In genomic region chr19:7040637-7041130, GRCm38 (mm10) we compare ENCODE assay signal across 9 mouse cellular contexts. TPM values are rescaled to one million over a fixed set of nuclear protein-coding genes. Genes with fewer than 3 reads are reported as not detected.
DNase-seq lines count a peak whose midpoint lies in the region; ATAC-seq and TF ChIP-seq lines count a peak whose summit lies in the region.
"Had no signal": no experiment of that assay in that cellular context is flagged by ENCODE, and none has a peak within 500 bp of the region (broad histone marks: within the 10 kb centered on the region; RNA-seq: fewer than 3 reads in every experiment).

No protein-coding gene starts in this region.

- no peaks in the 10 kb centered on the region for H3K9me3 ChIP-seq in embryonic facial prominence, embryonic 11.5 days (replicated peaks; ENCODE audit: control insufficient read depth, low read length)
- no peaks in the 10 kb centered on the region for H3K9me3 ChIP-seq in intestine, embryonic 14.5 days (ENCODE audit: control insufficient read depth, low read length)

- 0 out of 2 replicates have a peak, but pooled peaks cover 2% of the 10 kb centered on the region for H3K4me1 ChIP-seq in embryonic facial prominence, embryonic 11.5 days (ENCODE audit: control insufficient read depth, insufficient read depth, low read length)
- peaks cover 18% of the 10 kb centered on the region for H3K4me1 ChIP-seq in intestine, embryonic 14.5 days (replicated peaks; ENCODE audit: control insufficient read depth, insufficient read depth, low read length)

- peak overlapping the region; percentile 81 for H3K4me2 ChIP-seq in embryonic facial prominence, embryonic 11.5 days (ENCODE audit: low read depth, low read length)
- peak overlapping the region; percentile 90 for H3K4me2 ChIP-seq in intestine, embryonic 14.5 days (ENCODE audit: low read length)

- ATAC-seq in embryonic facial prominence, embryonic 11.5 days (replicated peaks; ENCODE audit: insufficient number of reproducible peaks, low FRiP score, low TSS enrichment, low read depth), result peak; percentile 1; the same call in 1 of the 2 replicates
- ATAC-seq in intestine, embryonic 14.5 days (replicated peaks; ENCODE audit: low FRiP score, low TSS enrichment, low read depth), result peak; percentile 7
- 0 out of 2 replicates have a peak, but pooled peaks have one; percentile 1 for ATAC-seq in monocyte, adult 5-6 weeks (replicated peaks; ENCODE audit: insufficient number of reproducible peaks, low FRiP score, low TSS enrichment, poor library complexity, severe bottlenecking)

- H3K27me3 ChIP-seq in embryonic facial prominence, embryonic 11.5 days (ENCODE audit: control insufficient read depth, insufficient read depth, low read length), result no peaks in the 10 kb centered on the region
- no peaks in the 10 kb centered on the region for H3K27me3 ChIP-seq in intestine, embryonic 14.5 days (replicated peaks; ENCODE audit: control insufficient read depth, insufficient read depth, low read length)

- H3K27ac ChIP-seq in left cerebral cortex, adult 2 months, result peak overlapping the region; percentile 98
- H3K27ac ChIP-seq in embryonic facial prominence, embryonic 11.5 days (replicated peaks; ENCODE audit: low read depth, low read length), result peak overlapping the region; percentile 83
- H3K27ac ChIP-seq in intestine, embryonic 14.5 days (ENCODE audit: low read depth), result peak overlapping the region; percentile 91

- 26% methylated on average over 13 of the region's 13 CpGs for WGBS in embryonic facial prominence, embryonic 11.5 days
- 23% methylated on average over 13 of the region's 13 CpGs for WGBS in intestine, embryonic 14.5 days

- H3K36me3 ChIP-seq in embryonic facial prominence, embryonic 11.5 days (replicated peaks; ENCODE audit: control insufficient read depth, insufficient read depth, low read depth, low read length), result no peaks in the 10 kb centered on the region
- H3K36me3 ChIP-seq in intestine, embryonic 14.5 days (ENCODE audit: control insufficient read depth, insufficient read depth, low read length), result 0 out of 2 replicates have a peak, but pooled peaks cover 7% of the 10 kb centered on the region

- intact Hi-C loops in left cerebral cortex, adult 2 months (cut with DNase I), result no loop called here
- intact Hi-C loops in left cerebral cortex, postnatal 10 days (cut with DNase I), result no loop called here
- intact Hi-C loops in left cerebral cortex, postnatal 14 days (cut with DNase I), result no loop called here

- TF ChIP-seq CTCF in left cerebral cortex, adult 2 months (IDR thresholded peaks at IDR 0.05), result no peak

- H3K4me3 ChIP-seq in left cerebral cortex, adult 2 months, result peak overlapping the region; percentile 60
- H3K4me3 ChIP-seq in embryonic facial prominence, embryonic 11.5 days (ENCODE audit: low read depth, low read length), result peak overlapping the region; percentile 52
- H3K4me3 ChIP-seq in intestine, embryonic 14.5 days (ENCODE audit: low read depth, low read length), result peak overlapping the region; percentile 53

- no peak for DNase-seq in left cerebral cortex, adult 2 months (ENCODE audit: extremely low spot score in 1 of 2, low spot score in 2 of 2)
- no peak for DNase-seq in left cerebral cortex, postnatal 10 days (ENCODE audit: extremely low spot score in 1 of 2, low spot score in 2 of 2)
- no peak for DNase-seq in embryonic facial prominence, embryonic 11.5 days (ENCODE audit: low spot score)
- no peak for DNase-seq in intestine, embryonic 14.5 days (ENCODE audit: low spot score)
- DNase-seq in left cerebral cortex, postnatal 14 days (ENCODE audit: low spot score in 2 of 2), result no peak
- no peak for DNase-seq in right cerebral cortex, postnatal 4 days
- DNase-seq in spleen, adult 18-20 months, result no peak

- peak overlapping the region; percentile 78 for H3K9ac ChIP-seq in embryonic facial prominence, embryonic 11.5 days (replicated peaks; ENCODE audit: low read length)
- H3K9ac ChIP-seq in intestine, embryonic 14.5 days (ENCODE audit: low read length), result peak overlapping the region; percentile 73

RNA-seq across cellular contexts. Expression of gene Stip1, which starts 0.9 kb away (rescaled TPM):
- 100 to 1,000 TPM; 198 to 205 TPM for total RNA-seq in left cerebral cortex, adult 2 months (2021)
- total RNA-seq in left cerebral cortex, postnatal 10 days (2021), result 100 to 1,000 TPM; 136 TPM
- polyA plus RNA-seq in embryonic facial prominence, embryonic 11.5 days (2014; fragmentation: Nextera tagmentation; extraction: Ambion mirVana), result 400 and 412 TPM in 2 replicates
- 212 and 227 TPM in 2 replicates for polyA plus RNA-seq in intestine, embryonic 14.5 days (2014; fragmentation: Nextera tagmentation; extraction: Ambion mirVana)
- 86.9 to 106 TPM (median 100 TPM) in 3 replicates for total RNA-seq in monocyte, adult 5-6 weeks (2017)
- 100 to 1,000 TPM; 155 to 165 TPM for total RNA-seq in left cerebral cortex, postnatal 14 days (2021)

RNA-seq across cellular contexts. Expression of gene Macrod1, which starts 15.9 kb away (rescaled TPM):
- 10 to 100 TPM; 13.3 to 15.7 TPM for total RNA-seq in left cerebral cortex, adult 2 months (2021)
- total RNA-seq in left cerebral cortex, postnatal 10 days (2021), result 1 to 10 TPM; 8.0 to 8.9 TPM
- 5.0 and 6.9 TPM in 2 replicates for polyA plus RNA-seq in embryonic facial prominence, embryonic 11.5 days (2014; fragmentation: Nextera tagmentation; extraction: Ambion mirVana)
- 7.1 and 8.5 TPM in 2 replicates for polyA plus RNA-seq in intestine, embryonic 14.5 days (2014; fragmentation: Nextera tagmentation; extraction: Ambion mirVana)
- total RNA-seq in monocyte, adult 5-6 weeks (2017), result 0.32 to 1.8 TPM in 2 of 3 replicates, not detected in the other
- total RNA-seq in left cerebral cortex, postnatal 14 days (2021), result 10 to 100 TPM in 1 of 2 experiments, 1 to 10 TPM in 1; 8.4 to 11.3 TPM

RNA-seq across cellular contexts. Expression of gene Fermt3, which starts 21.4 kb away (rescaled TPM):
- 1 to 10 TPM; 3.6 to 4.8 TPM for total RNA-seq in left cerebral cortex, adult 2 months (2021)
- 1 to 10 TPM; 3.7 to 5.5 TPM for total RNA-seq in left cerebral cortex, postnatal 10 days (2021)
- polyA plus RNA-seq in embryonic facial prominence, embryonic 11.5 days (2014; fragmentation: Nextera tagmentation; extraction: Ambion mirVana), result 6.3 and 6.6 TPM in 2 replicates
- polyA plus RNA-seq in intestine, embryonic 14.5 days (2014; fragmentation: Nextera tagmentation; extraction: Ambion mirVana), result 7.0 and 7.3 TPM in 2 replicates
- total RNA-seq in monocyte, adult 5-6 weeks (2017), result 265 to 357 TPM (median 285 TPM) in 3 replicates
- total RNA-seq in left cerebral cortex, postnatal 14 days (2021), result 1 to 10 TPM; 4.5 to 4.6 TPM

RNA-seq across cellular contexts. Expression of gene Trpt1, which starts 44.8 kb away (rescaled TPM):
- total RNA-seq in left cerebral cortex, adult 2 months (2021), result 10 to 100 TPM; 18.8 to 19.6 TPM
- total RNA-seq in left cerebral cortex, postnatal 10 days (2021), result 10 to 100 TPM; 20.2 to 20.8 TPM
- polyA plus RNA-seq in embryonic facial prominence, embryonic 11.5 days (2014; fragmentation: Nextera tagmentation; extraction: Ambion mirVana), result 8.0 and 11.7 TPM in 2 replicates
- polyA plus RNA-seq in intestine, embryonic 14.5 days (2014; fragmentation: Nextera tagmentation; extraction: Ambion mirVana), result 9.5 and 10.3 TPM in 2 replicates
- 2.5 to 5.0 TPM (median 3.0 TPM) in 3 replicates for total RNA-seq in monocyte, adult 5-6 weeks (2017)
- 10 to 100 TPM; 19.1 to 20.7 TPM for total RNA-seq in left cerebral cortex, postnatal 14 days (2021)
- total RNA-seq: common myeloid progenitor, adult 5-6 weeks had no signal

RNA-seq across cellular contexts. Expression of gene Nudt22, which starts 44.8 kb away (rescaled TPM):
- total RNA-seq in left cerebral cortex, adult 2 months (2021), result 10 to 100 TPM; 15.8 to 16.8 TPM
- 1 to 10 TPM; 9.2 to 9.5 TPM for total RNA-seq in left cerebral cortex, postnatal 10 days (2021)
- 19.5 and 19.6 TPM in 2 replicates for polyA plus RNA-seq in embryonic facial prominence, embryonic 11.5 days (2014; fragmentation: Nextera tagmentation; extraction: Ambion mirVana)
- polyA plus RNA-seq in intestine, embryonic 14.5 days (2014; fragmentation: Nextera tagmentation; extraction: Ambion mirVana), result 14.6 and 16.1 TPM in 2 replicates
- 8.8 to 12.2 TPM (median 9.7 TPM) in 3 replicates for total RNA-seq in monocyte, adult 5-6 weeks (2017)
- 10 to 100 TPM in 1 of 2 experiments, 1 to 10 TPM in 1; 8.7 to 10.1 TPM for total RNA-seq in left cerebral cortex, postnatal 14 days (2021)

Comparison
In these comparisons a context has a peak if more than half of its experiments do, and no peak if none do; other contexts are left out.
1. RNA of gene Fermt3, which starts 21.4 kb away (total RNA-seq): 265 to 357 TPM in monocyte, adult 5-6 weeks; 3.7 to 5.5 TPM in left cerebral cortex, postnatal 10 days, 3.6 to 4.8 TPM in left cerebral cortex, adult 2 months and 4.5 to 4.6 TPM in left cerebral cortex, postnatal 14 days; every median in the first group is over 10 times any median in the second.
2. Peak in every context shown above with its lines, with median percentiles within 50 percentile points of each other: H3K27ac ChIP-seq, H3K4me3 ChIP-seq and ATAC-seq.